ENCODE assay signal across 21 mouse cellular contexts in the genomic region with DNA sequence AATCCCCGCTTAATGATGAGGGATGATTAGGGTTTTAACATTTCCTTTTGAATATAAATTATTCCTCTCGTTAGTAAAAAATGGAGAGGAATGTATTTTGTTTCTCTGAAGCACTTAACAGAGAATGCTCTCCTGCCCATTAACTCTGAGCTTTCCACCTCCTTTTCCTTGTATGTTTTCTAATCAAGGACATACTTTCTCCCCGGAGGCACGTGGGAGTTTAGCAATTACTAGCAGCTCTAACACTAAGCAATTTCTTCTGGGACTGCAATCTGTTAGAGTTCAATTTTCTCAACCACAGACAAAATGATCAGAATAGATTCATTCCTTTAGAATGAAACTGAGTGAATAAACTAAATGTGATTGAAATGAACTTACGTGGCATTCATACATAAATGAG.
DNase-seq lines count a peak whose midpoint lies in the region; ATAC-seq and TF ChIP-seq lines count a peak whose summit lies in the region.
"Had no signal": no experiment of that assay in that cellular context is flagged by ENCODE, and none has a peak within 500 bp of the region (broad histone marks: within the 10 kb centered on the region; RNA-seq: fewer than 3 reads in every experiment).

No protein-coding gene starts in this region.

- H3K4me1 ChIP-seq in forebrain, embryonic 14.5 days (ENCODE audit: control insufficient read depth, insufficient read depth, low read length): no peaks in the 10 kb centered on the region
- H3K4me1 ChIP-seq in forebrain, embryonic 11.5 days (replicated peaks; ENCODE audit: control insufficient read depth, insufficient read depth, low read length): no peaks in the 10 kb centered on the region
- H3K4me1 ChIP-seq in midbrain, embryonic 11.5 days (ENCODE audit: control insufficient read depth, insufficient read depth, low read length): no peaks in the 10 kb centered on the region
- H3K4me1 ChIP-seq in midbrain, embryonic 10.5 days: no peaks in the 10 kb centered on the region
- H3K4me1 ChIP-seq in hindbrain, embryonic 16.5 days (ENCODE audit: control insufficient read depth, insufficient read depth, low read depth, low read length): no peaks in the 10 kb centered on the region
- H3K4me1 ChIP-seq in midbrain, postnatal 0 days (ENCODE audit: insufficient read depth, low read length): no peaks in the 10 kb centered on the region
- H3K4me1 ChIP-seq: heart, embryonic 12.5 days; intestine, embryonic 15.5 days; limb, embryonic 12.5 days; liver, embryonic 15.5 days had no signal

- no peak overlapping the region for H3K4me3 ChIP-seq in forebrain, embryonic 14.5 days (ENCODE audit: low read depth, low read length)
- no peak overlapping the region for H3K4me3 ChIP-seq in forebrain, embryonic 11.5 days (ENCODE audit: low read depth, low read length)
- H3K4me3 ChIP-seq in midbrain, embryonic 11.5 days (ENCODE audit: low read depth, low read length): no peak overlapping the region
- H3K4me3 ChIP-seq in midbrain, embryonic 10.5 days: no peak overlapping the region
- no peak overlapping the region for H3K4me3 ChIP-seq in hindbrain, embryonic 16.5 days (ENCODE audit: low read length)
- no peak overlapping the region for H3K4me3 ChIP-seq in midbrain, postnatal 0 days (ENCODE audit: low read depth, low read length)
- H3K4me3 ChIP-seq: erythroblast, embryonic 14.5 days; heart, embryonic 12.5 days; intestine, embryonic 15.5 days; limb, embryonic 12.5 days; liver, embryonic 15.5 days; myocyte had no signal

- no peaks in the 10 kb centered on the region for H3K27me3 ChIP-seq in forebrain, embryonic 14.5 days (replicated peaks; ENCODE audit: control insufficient read depth, insufficient read depth, low read length)
- H3K27me3 ChIP-seq in forebrain, embryonic 11.5 days (ENCODE audit: control insufficient read depth, insufficient read depth, low read length): no peaks in the 10 kb centered on the region
- H3K27me3 ChIP-seq in midbrain, embryonic 11.5 days (ENCODE audit: control insufficient read depth, insufficient read depth, low read length): no peaks in the 10 kb centered on the region
- no peaks in the 10 kb centered on the region for H3K27me3 ChIP-seq in midbrain, embryonic 10.5 days (ENCODE audit: low read depth, poor library complexity, severe bottlenecking)
- H3K27me3 ChIP-seq in hindbrain, embryonic 16.5 days (replicated peaks; ENCODE audit: control insufficient read depth, insufficient read depth, low read length): no peaks in the 10 kb centered on the region
- no peaks in the 10 kb centered on the region for H3K27me3 ChIP-seq in midbrain, postnatal 0 days (ENCODE audit: insufficient read depth, low read length)
- H3K27me3 ChIP-seq: heart, embryonic 12.5 days; intestine, embryonic 15.5 days; limb, embryonic 12.5 days; liver, embryonic 15.5 days had no signal

- H3K9me3 ChIP-seq in forebrain, embryonic 14.5 days (replicated peaks; ENCODE audit: control insufficient read depth, low read length): no peaks in the 10 kb centered on the region
- H3K9me3 ChIP-seq in forebrain, embryonic 11.5 days (ENCODE audit: control insufficient read depth, low read length): no peaks in the 10 kb centered on the region
- H3K9me3 ChIP-seq in midbrain, embryonic 11.5 days (ENCODE audit: control insufficient read depth, low read length): no peaks in the 10 kb centered on the region
- no peaks in the 10 kb centered on the region for H3K9me3 ChIP-seq in midbrain, embryonic 10.5 days (replicated peaks)
- no peaks in the 10 kb centered on the region for H3K9me3 ChIP-seq in hindbrain, embryonic 16.5 days (ENCODE audit: control insufficient read depth, low read length)
- no peaks in the 10 kb centered on the region for H3K9me3 ChIP-seq in midbrain, postnatal 0 days (ENCODE audit: low read length)
- H3K9me3 ChIP-seq: heart, embryonic 12.5 days; intestine, embryonic 15.5 days; limb, embryonic 12.5 days; liver, embryonic 15.5 days had no signal

- 29% methylated on average over 5 of the region's 5 CpGs for WGBS in forebrain, embryonic 14.5 days
- 54% methylated on average over 5 of the region's 5 CpGs for WGBS in forebrain, embryonic 11.5 days
- WGBS in midbrain, embryonic 11.5 days: 80% methylated on average over 5 of the region's 5 CpGs
- 88% methylated on average over 5 of the region's 5 CpGs for WGBS in midbrain, embryonic 10.5 days
- 52% methylated on average over 5 of the region's 5 CpGs for WGBS in hindbrain, embryonic 16.5 days
- 51% methylated on average over 5 of the region's 5 CpGs for WGBS in midbrain, postnatal 0 days

- no peak for TF ChIP-seq CTCF in midbrain, postnatal 0 days (IDR thresholded peaks at IDR 0.05)

- H3K36me3 ChIP-seq in forebrain, embryonic 14.5 days (ENCODE audit: control insufficient read depth, insufficient read depth, low read length): no peaks in the 10 kb centered on the region
- H3K36me3 ChIP-seq in forebrain, embryonic 11.5 days (ENCODE audit: control insufficient read depth, insufficient read depth, low read length): no peaks in the 10 kb centered on the region
- H3K36me3 ChIP-seq in midbrain, embryonic 11.5 days (ENCODE audit: control insufficient read depth, insufficient read depth, low read length): no peaks in the 10 kb centered on the region
- no peaks in the 10 kb centered on the region for H3K36me3 ChIP-seq in midbrain, embryonic 10.5 days
- no peaks in the 10 kb centered on the region for H3K36me3 ChIP-seq in hindbrain, embryonic 16.5 days (ENCODE audit: control insufficient read depth, insufficient read depth, low read length)
- H3K36me3 ChIP-seq in midbrain, postnatal 0 days (ENCODE audit: insufficient read depth, low read length): no peaks in the 10 kb centered on the region
- H3K36me3 ChIP-seq: heart, embryonic 12.5 days; intestine, embryonic 15.5 days; limb, embryonic 12.5 days; liver, embryonic 15.5 days had no signal

- H3K9ac ChIP-seq in forebrain, embryonic 14.5 days (ENCODE audit: low read length): no peak overlapping the region
- no peak overlapping the region for H3K9ac ChIP-seq in forebrain, embryonic 11.5 days (ENCODE audit: low read length)
- no peak overlapping the region for H3K9ac ChIP-seq in midbrain, embryonic 11.5 days (ENCODE audit: low read length)
- no peak overlapping the region for H3K9ac ChIP-seq in hindbrain, embryonic 16.5 days (ENCODE audit: low read depth, low read length)
- H3K9ac ChIP-seq in midbrain, postnatal 0 days (replicated peaks; ENCODE audit: low read length, poor library complexity, severe bottlenecking): no peak overlapping the region
- H3K9ac ChIP-seq: heart, embryonic 12.5 days; intestine, embryonic 15.5 days; limb, embryonic 12.5 days; liver, embryonic 15.5 days had no signal

- H3K27ac ChIP-seq in forebrain, embryonic 14.5 days (ENCODE audit: low read depth, low read length): no peak overlapping the region
- no peak overlapping the region for H3K27ac ChIP-seq in forebrain, embryonic 11.5 days (ENCODE audit: low read depth, low read length)
- no peak overlapping the region for H3K27ac ChIP-seq in midbrain, embryonic 11.5 days (ENCODE audit: low read depth, low read length)
- no peak overlapping the region for H3K27ac ChIP-seq in midbrain, embryonic 10.5 days (replicated peaks)
- H3K27ac ChIP-seq in hindbrain, embryonic 16.5 days (ENCODE audit: low read depth, low read length): no peak overlapping the region
- no peak overlapping the region for H3K27ac ChIP-seq in midbrain, postnatal 0 days (ENCODE audit: low read depth, low read length)
- H3K27ac ChIP-seq: intestine, embryonic 15.5 days; limb, embryonic 12.5 days; liver, embryonic 15.5 days; stomach, postnatal 0 days had no signal

- ATAC-seq in forebrain, embryonic 14.5 days: peak; percentile 46; the same call in 1 of the 2 replicates
- no peak for ATAC-seq in forebrain, embryonic 11.5 days (replicated peaks; ENCODE audit: low FRiP score)
- no peak for ATAC-seq in midbrain, embryonic 11.5 days (ENCODE audit: low FRiP score)
- peak; percentile 65; the same call in 1 of the 2 replicates for ATAC-seq in hindbrain, embryonic 16.5 days
- ATAC-seq in midbrain, postnatal 0 days (ENCODE audit: low FRiP score): no peak
- ATAC-seq: intestine, embryonic 15.5 days; lung, postnatal 0 days had no signal

- no peak overlapping the region for H3K4me2 ChIP-seq in forebrain, embryonic 14.5 days (ENCODE audit: low read length)
- no peak overlapping the region for H3K4me2 ChIP-seq in forebrain, embryonic 11.5 days (ENCODE audit: low read depth, low read length, severe bottlenecking)
- H3K4me2 ChIP-seq in midbrain, embryonic 11.5 days: no peak overlapping the region
- no peak overlapping the region for H3K4me2 ChIP-seq in hindbrain, embryonic 16.5 days (ENCODE audit: low read length)
- no peak overlapping the region for H3K4me2 ChIP-seq in midbrain, postnatal 0 days (ENCODE audit: low read depth, low read length, poor library complexity, severe bottlenecking)
- H3K4me2 ChIP-seq: heart, embryonic 12.5 days; intestine, embryonic 15.5 days; limb, embryonic 12.5 days; liver, embryonic 15.5 days had no signal

- DNase-seq in forebrain, embryonic 14.5 days (ENCODE audit: low spot score): peak; percentile 44
- no peak for DNase-seq in forebrain, embryonic 11.5 days (ENCODE audit: low spot score)
- peak; percentile 76 for DNase-seq in midbrain, embryonic 11.5 days (ENCODE audit: low spot score, missing footprints)
- no peak for DNase-seq in midbrain, embryonic 10.5 days (ENCODE audit: low spot score)
- peak; percentile 38 for DNase-seq in midbrain, postnatal 0 days (ENCODE audit: low spot score)
- no peak for DNase-seq in embryo, embryonic 10.5 days (ENCODE audit: low spot score)
- DNase-seq in adrenal gland, postnatal 10 days: no peak
- DNase-seq: adrenal gland, adult 8-10 months; cerebellum, adult 9-11 months; embryo, embryonic 11 days; kidney, postnatal 4 days; thymus, postnatal 14 days had no signal

Comparison
In these comparisons a context has a peak if more than half of its experiments do, and no peak if none do; other contexts are left out.
1. ATAC-seq: peak in forebrain, embryonic 14.5 days (single experiment) and hindbrain, embryonic 16.5 days (single experiment); none in forebrain, embryonic 11.5 days (single experiment), midbrain, embryonic 11.5 days (single experiment) and midbrain, postnatal 0 days (single experiment).
2. DNase-seq: peak in forebrain, embryonic 14.5 days (single experiment), midbrain, embryonic 11.5 days (single experiment) and midbrain, postnatal 0 days (single experiment); none in forebrain, embryonic 11.5 days (single experiment), midbrain, embryonic 10.5 days (single experiment), embryo, embryonic 10.5 days (single experiment) and adrenal gland, postnatal 10 days (single experiment).